Mouse (Mus musculus): ENCODE measurements around the gene Ids. TPM values are rescaled to one million over a fixed set of nuclear protein-coding genes. Genes with fewer than 3 reads are reported as not detected.

Gene Ids
- polyA plus RNA-seq (2017; shearing (Covaris generic)): 10 to 100 TPM; 18.5 to 19.5 TPM

GRCm38 (mm10) chrX:70364661-70365613 is at the start of gene Ids:
Gene Ids, minus strand, starts transcription at chrX:70365084.

DNA sequence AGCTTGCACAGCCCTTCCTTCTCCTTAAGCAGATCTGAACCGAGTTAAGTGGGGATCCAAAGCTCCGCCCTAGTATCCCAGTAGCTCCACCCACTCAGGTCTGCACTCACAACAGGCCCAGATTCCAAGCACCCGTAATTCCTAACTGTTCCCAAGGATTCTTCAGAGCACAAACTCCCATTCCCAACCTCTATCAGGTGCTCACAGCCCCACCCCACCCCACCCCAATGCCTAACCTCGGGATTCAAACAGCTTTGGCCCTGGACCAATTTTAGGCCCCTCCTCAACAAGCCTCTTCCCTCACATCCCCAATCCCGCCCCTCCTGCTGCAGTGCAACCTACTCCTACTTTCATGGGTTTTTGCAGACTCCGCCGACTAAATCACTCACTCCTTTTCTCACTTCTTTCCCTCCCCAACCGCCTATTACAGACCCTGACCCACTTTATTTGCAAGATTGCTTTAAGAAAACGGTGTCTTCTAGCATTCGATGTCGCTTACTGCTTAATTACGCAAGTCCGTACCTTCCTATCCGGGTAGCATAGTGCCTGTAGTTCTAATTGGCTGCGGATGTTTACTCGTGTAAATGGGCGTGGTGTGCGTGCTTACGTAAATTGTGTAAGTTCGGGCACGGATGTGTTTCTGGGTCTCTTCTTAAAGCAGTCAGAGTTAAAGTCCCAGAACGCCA is 20.5 kb upstream of the Ids start, which contains the start of gene 1110012L19Rik:
Gene 1110012L19Rik, plus strand, starts transcription at position 602 of the 686 bp plus-strand sequence.

Other genes with a start within 250 kb of the Ids start
- gene 1110012L19Rik, start 20.8 kb upstream of the Ids start, polyA plus RNA-seq (2017; shearing (Covaris generic)): 10 to 100 TPM; 29.9 to 31.2 TPM
- gene Tmem185a, start 112.1 kb upstream of the Ids start, polyA plus RNA-seq (2017; shearing (Covaris generic)): 10 to 100 TPM; 34.6 to 41.7 TPM

All from activated CD4-positive, CD25-positive, alpha-beta regulatory T cell (primary cell).